Mouse (Mus musculus) CH12.LX (cell line): ENCODE results near the gene Frs3.

Experiments used
- CHD1 ChIP-seq: IDR thresholded peaks from 2 replicates; pipeline ENCODE4 v1.6.1; 2012; ENCODE audit warnings: low read depth, low read length, improper control_type of control experiment, inconsistent platforms
- CTCF ChIP-seq, 2 experiments: IDR thresholded peaks in 1 of 2; conservative IDR thresholded peaks in 1 of 2; 2 replicates each; pipeline ENCODE4 v1.5.1; 2011 to 2012; ENCODE audit warnings: low read depth in 2 of 2, low read length in 2 of 2, improper control_type of control experiment in 1 of 2, inconsistent platforms in 1 of 2, mild to moderate bottlenecking in 1 of 2, moderate library complexity in 1 of 2
- E2F4 ChIP-seq: IDR thresholded peaks from 2 replicates; pipeline ENCODE4 v1.6.1; 2011; ENCODE audit warnings: low read depth, low read length, improper control_type of control experiment; ENCODE audit not compliant: insufficient replicate concordance
- EP300 ChIP-seq: IDR thresholded peaks from 2 replicates; pipeline ENCODE4 v1.6.1; 2011; ENCODE audit warnings: low read length, improper control_type of control experiment
- MAFK ChIP-seq: IDR thresholded peaks from 2 replicates; pipeline ENCODE4 v1.6.1; 2011; ENCODE audit warnings: low read length, improper control_type of control experiment; ENCODE audit not compliant: insufficient replicate concordance
- MAX ChIP-seq: IDR thresholded peaks from 2 replicates; pipeline ENCODE4 v1.6.1; 2011; ENCODE audit warnings: low read length, improper control_type of control experiment
- MXI1 ChIP-seq: IDR thresholded peaks from 2 replicates; pipeline ENCODE4 v1.6.1; 2011; ENCODE audit warnings: mild to moderate bottlenecking, low read depth, low read length, improper control_type of control experiment
- MYC ChIP-seq: IDR thresholded peaks from 2 replicates; pipeline ENCODE4 v1.6.1; 2011; ENCODE audit warnings: low read depth, mild to moderate bottlenecking, improper control_type of control experiment, low read length
- POLR2A ChIP-seq: IDR thresholded peaks from 2 replicates; pipeline ENCODE4 v1.6.1; 2011; ENCODE audit warnings: low read depth, mild to moderate bottlenecking, improper control_type of control experiment, low read length
- POLR2AphosphoS2 ChIP-seq: IDR thresholded peaks from 2 replicates; pipeline ENCODE4 v1.6.1; 2011; ENCODE audit warnings: low read depth, low read length, improper control_type of control experiment
- RAD21 ChIP-seq: IDR thresholded peaks from 2 replicates; pipeline ENCODE4 v1.6.1; 2011; ENCODE audit warnings: low read depth, mild to moderate bottlenecking, low read length, improper control_type of control experiment, moderate library complexity
- RCOR1 ChIP-seq: conservative IDR thresholded peaks from 2 replicates; pipeline ENCODE4 v1.6.1; 2012; ENCODE audit warnings: low read depth, mild to moderate bottlenecking, inconsistent platforms, low read length, improper control_type of control experiment
- USF1 ChIP-seq: IDR thresholded peaks from 2 replicates; pipeline ENCODE4 v1.6.1; 2014; ENCODE audit warnings: low read depth, mild to moderate bottlenecking, inconsistent platforms, low read length, improper control_type of control experiment
- ZMIZ1 ChIP-seq: IDR thresholded peaks from 2 replicates; pipeline ENCODE4 v1.6.1; 2012; ENCODE audit warnings: low read depth, mild to moderate bottlenecking, inconsistent platforms, low read length, improper control_type of control experiment

- TF ChIP-seq RCOR1 (no peak), CTCF (conservative IDR thresholded peaks at IDR 0.05 in 1 of 2, IDR thresholded peaks at IDR 0.05 in 1 of 2; ENCODE audit: low read depth in 2 of 2, low read length in 2 of 2) (peak in 1 of 2 experiments; percentile 39; a peak in 2 of 4 replicates), CHD1 (no peak), MAFK (no peak), POLR2A (no peak), EP300 (no peak), MYC (no peak), MXI1 (no peak), E2F4 (no peak), ZMIZ1 (no peak), RAD21 (no peak), MAX (no peak), USF1 (no peak), POLR2AphosphoS2 (no peak)
Observed at GRCm38 (mm10) chr17:47704692-47705091, 15.9 kb downstream of the Frs3 start.
